Mouse (Mus musculus): ENCODE data around the gene Ppil1. TPM values are rescaled to one million over a fixed set of nuclear protein-coding genes. Genes with fewer than 3 reads are reported as not detected.

Ppil1 gene
- polyA plus RNA-seq (2014; fragmentation: Nextera tagmentation; extraction: Ambion mirVana) = 112 and 114 TPM in 2 replicates

DNA sequence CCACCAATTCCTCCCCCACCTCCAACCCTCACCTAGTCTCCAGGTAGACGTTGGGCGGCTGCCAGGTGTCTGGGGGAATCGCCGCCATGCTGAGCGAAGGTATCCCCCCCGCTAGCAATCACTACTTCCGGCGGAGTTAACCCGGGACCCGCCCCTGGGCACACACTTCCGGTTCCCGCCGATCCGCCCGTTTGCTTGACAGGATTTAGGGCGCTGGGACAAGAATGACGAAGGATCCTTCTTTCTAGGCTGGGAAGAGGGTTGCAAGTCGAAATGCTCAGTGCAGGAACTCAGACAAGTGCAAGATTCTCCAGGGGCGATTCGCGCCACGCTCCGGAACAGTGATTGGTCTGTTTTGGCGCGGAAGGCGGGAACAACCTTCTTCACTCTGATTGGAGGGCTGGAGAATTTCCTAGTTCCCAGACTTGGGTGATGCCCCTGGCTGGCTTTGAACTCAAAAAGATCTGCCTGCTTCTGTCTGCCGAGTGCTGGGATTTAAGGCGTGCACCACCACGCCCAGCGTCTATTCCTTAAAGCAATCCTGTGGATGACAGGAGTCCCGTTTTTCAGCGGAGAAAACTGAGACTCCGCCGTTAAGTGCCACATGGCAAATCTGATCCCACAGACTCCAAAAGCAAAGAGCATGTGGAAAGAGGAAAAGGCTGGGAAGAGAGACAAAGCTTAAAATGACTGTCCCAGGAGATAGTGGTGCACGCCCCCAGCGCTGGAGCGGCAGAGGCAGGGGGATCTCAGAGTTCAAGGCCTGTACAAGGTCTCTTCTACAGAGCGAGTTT, at the start of gene Ppil1:
Gene Ppil1, minus strand, starts transcription at position 347 of the 794 bp plus-strand sequence.
- Histone ChIP-seq H3K4me1 (ENCODE audit: control insufficient read depth, insufficient read depth, low read length) (peaks cover 20% of the 10 kb centered on the region), H3K4me3 (replicated peaks; ENCODE audit: low read depth, low read length) (peak within 1 kb of the TSS; percentile 82), H3K9ac (replicated peaks; ENCODE audit: low read length) (peak within 1 kb of the TSS; percentile 72), H3K9me3 (ENCODE audit: control insufficient read depth, low read length) (no peaks in the 10 kb centered on the region), H3K27ac (replicated peaks; ENCODE audit: low read depth, low read length) (peak within 1 kb of the TSS; percentile 94), H3K36me3 (ENCODE audit: control insufficient read depth, insufficient read depth, low read length) (peaks cover 13% of the 10 kb centered on the region), H3K27me3 (ENCODE audit: control insufficient read depth, insufficient read depth, low read length) (no peaks in the 10 kb centered on the region), H3K4me2 (ENCODE audit: low read length) (peak within 1 kb of the TSS; percentile 72)
- DNase-seq (peak; percentile 89), ATAC-seq (ENCODE audit: low FRiP score, low TSS enrichment) (peak; percentile 61; the same call in 1 of the 2 replicates)
- 7% methylated on average over 38 of the region's 38 CpGs for whole genome bisulfite sequencing

DNA sequence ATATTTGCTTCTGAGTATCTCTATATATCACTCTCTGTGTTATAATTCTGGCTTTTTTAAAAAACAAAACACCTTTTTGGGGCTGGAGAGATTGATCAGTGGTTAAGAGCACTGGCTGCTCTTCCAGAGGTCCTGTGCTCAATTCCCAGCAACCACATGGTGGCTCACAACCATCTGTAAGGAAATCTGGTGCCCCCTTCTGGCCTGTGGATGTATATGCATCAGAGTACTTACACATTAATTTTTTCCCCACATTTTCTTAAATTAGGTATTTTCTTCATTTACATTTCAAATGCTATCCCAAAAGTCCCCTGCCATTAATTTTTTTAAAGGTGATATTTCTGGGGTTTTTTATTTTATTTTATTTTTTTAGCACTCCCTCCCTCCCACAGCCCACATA, 49.3 kb upstream of the Ppil1 start:
- H3K4me3 ChIP-seq (replicated peaks; ENCODE audit: low read depth, low read length) = no peak overlapping the region
- no peaks in the 10 kb centered on the region for H3K9me3 ChIP-seq (ENCODE audit: control insufficient read depth, low read length)
- ATAC-seq (ENCODE audit: low FRiP score, low TSS enrichment) (no peak), DNase-seq (no peak)
- no peaks in the 10 kb centered on the region for H3K36me3 ChIP-seq (ENCODE audit: control insufficient read depth, insufficient read depth, low read length)
- H3K9ac ChIP-seq (replicated peaks; ENCODE audit: low read length) = no peak overlapping the region
- H3K4me1 ChIP-seq (ENCODE audit: control insufficient read depth, insufficient read depth, low read length) = no peaks in the 10 kb centered on the region
- H3K27me3 ChIP-seq (ENCODE audit: control insufficient read depth, insufficient read depth, low read length) = no peaks in the 10 kb centered on the region
- H3K4me2 ChIP-seq (ENCODE audit: low read length) = no peak overlapping the region
- H3K27ac ChIP-seq (replicated peaks; ENCODE audit: low read depth, low read length) = no peak overlapping the region

DNA sequence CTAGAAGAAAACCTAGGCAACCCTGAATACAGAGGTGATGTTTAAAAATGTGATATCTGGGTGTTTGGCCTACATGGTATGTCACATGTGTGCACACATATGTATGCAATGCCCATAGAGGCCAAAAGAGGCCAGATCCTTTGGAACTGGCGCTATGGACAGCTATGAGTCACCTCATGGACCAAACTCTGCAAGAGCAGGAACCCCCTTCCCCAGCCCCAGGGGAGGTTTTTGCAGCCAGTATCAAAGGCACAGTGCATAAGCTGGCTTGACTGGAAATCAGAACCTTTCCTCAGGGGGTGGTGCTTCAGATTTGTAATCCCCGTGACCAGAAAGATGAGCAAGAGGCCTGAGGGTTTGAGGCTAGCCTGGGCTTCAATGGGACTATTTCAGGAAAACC, 48.1 kb upstream of the Ppil1 start:
- H3K27ac ChIP-seq (replicated peaks; ENCODE audit: low read depth, low read length) = no peak overlapping the region
- no peak overlapping the region for H3K4me2 ChIP-seq (ENCODE audit: low read length)
- H3K4me3 ChIP-seq (replicated peaks; ENCODE audit: low read depth, low read length) = no peak overlapping the region
- no peaks in the 10 kb centered on the region for H3K4me1 ChIP-seq (ENCODE audit: control insufficient read depth, insufficient read depth, low read length)
- 82% methylated on average over 2 of the region's 2 CpGs for WGBS
- H3K27me3 ChIP-seq (ENCODE audit: control insufficient read depth, insufficient read depth, low read length) = no peaks in the 10 kb centered on the region
- no peak for DNase-seq
- no peak for ATAC-seq (ENCODE audit: low FRiP score, low TSS enrichment)
- no peak overlapping the region for H3K9ac ChIP-seq (replicated peaks; ENCODE audit: low read length)
- no peaks in the 10 kb centered on the region for H3K9me3 ChIP-seq (ENCODE audit: control insufficient read depth, low read length)
- no peaks in the 10 kb centered on the region for H3K36me3 ChIP-seq (ENCODE audit: control insufficient read depth, insufficient read depth, low read length)

DNA sequence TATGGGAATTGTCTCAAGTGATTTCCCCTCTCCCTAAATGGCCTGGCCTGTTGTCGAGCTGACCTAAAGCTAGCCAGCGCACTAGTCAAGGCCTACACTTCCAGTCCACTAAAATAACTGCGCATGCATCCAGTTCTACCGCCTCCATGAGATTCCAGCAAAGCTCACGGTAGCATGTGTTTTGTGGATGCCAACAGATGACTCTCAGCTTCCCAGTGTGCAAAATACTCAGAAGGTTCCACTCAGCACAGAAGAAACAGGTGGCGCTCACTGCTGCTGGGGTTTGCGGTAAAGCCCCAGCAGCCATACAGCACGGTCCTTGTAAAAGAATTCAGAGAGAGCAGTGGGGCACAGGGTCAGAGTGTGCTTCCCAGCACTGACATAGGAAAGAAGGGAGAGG, 47.6 kb upstream of the Ppil1 start:
- 88% methylated on average over 8 of the region's 8 CpGs for WGBS
- ATAC-seq (ENCODE audit: low FRiP score, low TSS enrichment) = no peak
- H3K9me3 ChIP-seq (ENCODE audit: control insufficient read depth, low read length) = no peaks in the 10 kb centered on the region
- no peak overlapping the region for H3K9ac ChIP-seq (replicated peaks; ENCODE audit: low read length)
- H3K36me3 ChIP-seq (ENCODE audit: control insufficient read depth, insufficient read depth, low read length) = no peaks in the 10 kb centered on the region
- H3K4me1 ChIP-seq (ENCODE audit: control insufficient read depth, insufficient read depth, low read length) = no peaks in the 10 kb centered on the region
- no peak overlapping the region for H3K27ac ChIP-seq (replicated peaks; ENCODE audit: low read depth, low read length)
- no peak overlapping the region for H3K4me2 ChIP-seq (ENCODE audit: low read length)
- H3K27me3 ChIP-seq (ENCODE audit: control insufficient read depth, insufficient read depth, low read length) = no peaks in the 10 kb centered on the region
- DNase-seq = no peak
- no peak overlapping the region for H3K4me3 ChIP-seq (replicated peaks; ENCODE audit: low read depth, low read length)

DNA sequence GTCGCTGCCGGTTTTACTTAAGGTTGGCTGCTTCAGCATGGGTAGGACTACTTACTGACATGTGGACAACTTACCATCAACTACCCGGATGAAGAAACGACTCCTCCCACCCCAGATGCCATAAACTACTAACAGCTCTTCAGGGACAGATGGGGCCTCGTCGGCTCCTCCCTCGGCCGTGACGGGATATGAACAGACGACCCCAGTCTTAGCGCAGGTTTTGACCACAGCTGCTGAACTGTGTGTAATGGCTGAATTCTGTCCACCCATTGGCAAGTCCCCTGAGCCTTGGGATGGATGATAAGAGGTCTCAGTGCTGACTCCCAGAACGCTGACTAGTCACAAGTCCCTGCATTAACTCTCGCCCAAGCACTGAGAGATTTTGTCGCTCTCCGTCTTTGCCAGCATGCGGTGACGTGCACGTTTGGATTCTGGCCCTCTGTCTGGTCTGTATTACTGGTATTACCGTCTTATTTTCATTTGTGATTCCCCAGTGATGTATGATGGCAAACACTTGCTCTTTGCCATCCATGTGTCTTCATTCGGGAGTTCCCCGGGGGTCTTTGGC, 46.2 kb upstream of the Ppil1 start:
- Histone ChIP-seq H3K4me3 (replicated peaks; ENCODE audit: low read depth, low read length) (no peak overlapping the region), H3K27me3 (ENCODE audit: control insufficient read depth, insufficient read depth, low read length) (no peaks in the 10 kb centered on the region), H3K4me2 (ENCODE audit: low read length) (no peak overlapping the region), H3K9ac (replicated peaks; ENCODE audit: low read length) (no peak overlapping the region), H3K27ac (replicated peaks; ENCODE audit: low read depth, low read length) (no peak overlapping the region), H3K9me3 (ENCODE audit: control insufficient read depth, low read length) (no peaks in the 10 kb centered on the region), H3K4me1 (ENCODE audit: control insufficient read depth, insufficient read depth, low read length) (no peaks in the 10 kb centered on the region), H3K36me3 (ENCODE audit: control insufficient read depth, insufficient read depth, low read length) (no peaks in the 10 kb centered on the region)
- WGBS = 87% methylated on average over 21 of the region's 21 CpGs
- DNase-seq (no peak), ATAC-seq (ENCODE audit: low FRiP score, low TSS enrichment) (no peak)

DNA sequence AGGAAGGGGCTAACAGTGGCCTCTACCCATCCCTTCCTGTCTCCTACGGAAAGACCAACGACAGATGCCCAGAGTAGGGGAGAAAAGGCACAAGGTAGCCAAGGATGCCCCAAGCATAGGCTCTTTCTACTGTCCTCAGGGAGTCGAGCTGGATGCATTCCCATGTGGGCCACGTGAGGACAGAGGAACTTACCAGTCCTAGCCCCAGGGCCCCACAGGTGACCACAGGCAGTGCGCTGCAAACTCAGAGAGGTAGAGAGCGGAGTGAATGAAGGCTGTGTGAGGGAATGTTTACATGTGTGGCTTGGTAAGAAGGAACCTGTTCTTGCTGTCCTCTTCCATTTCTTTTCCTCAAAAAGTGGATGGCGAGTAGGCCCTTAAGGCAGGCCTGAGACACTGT, 41.9 kb upstream of the Ppil1 start:
- H3K27ac ChIP-seq (replicated peaks; ENCODE audit: low read depth, low read length) = no peak overlapping the region
- H3K27me3 ChIP-seq (ENCODE audit: control insufficient read depth, insufficient read depth, low read length) = no peaks in the 10 kb centered on the region
- no peak for DNase-seq
- WGBS = 64% methylated on average over 7 of the region's 7 CpGs
- ATAC-seq (ENCODE audit: low FRiP score, low TSS enrichment) = no peak
- no peak overlapping the region for H3K4me3 ChIP-seq (replicated peaks; ENCODE audit: low read depth, low read length)
- H3K9me3 ChIP-seq (ENCODE audit: control insufficient read depth, low read length) = no peaks in the 10 kb centered on the region
- no peaks in the 10 kb centered on the region for H3K4me1 ChIP-seq (ENCODE audit: control insufficient read depth, insufficient read depth, low read length)
- peaks cover 21% of the 10 kb centered on the region for H3K36me3 ChIP-seq (ENCODE audit: control insufficient read depth, insufficient read depth, low read length)
- no peak overlapping the region for H3K9ac ChIP-seq (replicated peaks; ENCODE audit: low read length)
- no peak overlapping the region for H3K4me2 ChIP-seq (ENCODE audit: low read length)

DNA sequence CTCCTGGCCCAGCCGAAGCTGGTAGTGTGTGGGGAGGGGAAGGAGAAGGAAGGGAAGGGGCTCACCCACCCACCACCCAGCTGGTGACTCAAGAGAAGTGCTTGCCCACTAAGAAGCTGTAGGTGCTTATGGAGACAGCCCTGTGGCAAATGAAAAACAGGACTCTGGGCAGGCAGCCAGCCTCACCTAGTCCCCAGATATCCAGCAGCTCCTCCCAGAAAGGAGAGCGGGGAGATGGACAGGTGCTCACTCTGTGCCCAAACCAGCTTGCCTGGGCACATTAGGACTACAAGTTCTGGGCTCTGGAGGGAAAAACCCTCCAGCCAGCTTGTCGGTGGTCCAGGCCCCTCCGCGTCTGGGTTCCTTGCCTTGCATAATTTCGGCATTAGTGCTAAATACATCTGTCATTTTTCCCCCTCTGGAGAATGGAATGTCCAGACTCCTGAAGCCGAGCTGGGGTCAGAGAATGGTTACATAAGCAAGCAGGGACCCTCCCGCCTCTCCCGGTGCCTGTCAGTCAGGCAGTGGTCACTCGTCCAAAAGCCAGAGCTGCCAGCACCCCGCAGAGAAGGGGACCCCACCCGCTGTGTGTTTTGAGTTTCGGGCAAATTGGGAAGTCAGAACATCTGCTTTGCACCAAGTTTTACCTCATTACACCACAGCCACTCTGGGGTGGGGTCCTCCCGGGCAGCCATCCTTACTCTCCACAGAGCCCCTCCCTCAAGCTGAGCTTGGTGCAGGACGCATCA, 41.2 kb upstream of the Ppil1 start:
- DNase-seq (no peak), ATAC-seq (ENCODE audit: low FRiP score, low TSS enrichment) (no peak)
- Histone ChIP-seq H3K9ac (replicated peaks; ENCODE audit: low read length) (no peak overlapping the region), H3K27me3 (ENCODE audit: control insufficient read depth, insufficient read depth, low read length) (no peaks in the 10 kb centered on the region), H3K9me3 (ENCODE audit: control insufficient read depth, low read length) (no peaks in the 10 kb centered on the region), H3K4me3 (replicated peaks; ENCODE audit: low read depth, low read length) (no peak overlapping the region), H3K4me1 (ENCODE audit: control insufficient read depth, insufficient read depth, low read length) (no peaks in the 10 kb centered on the region), H3K4me2 (ENCODE audit: low read length) (no peak overlapping the region), H3K36me3 (ENCODE audit: control insufficient read depth, insufficient read depth, low read length) (peaks cover 26% of the 10 kb centered on the region), H3K27ac (replicated peaks; ENCODE audit: low read depth, low read length) (no peak overlapping the region)
- 30% methylated on average over 15 of the region's 15 CpGs for WGBS

DNA sequence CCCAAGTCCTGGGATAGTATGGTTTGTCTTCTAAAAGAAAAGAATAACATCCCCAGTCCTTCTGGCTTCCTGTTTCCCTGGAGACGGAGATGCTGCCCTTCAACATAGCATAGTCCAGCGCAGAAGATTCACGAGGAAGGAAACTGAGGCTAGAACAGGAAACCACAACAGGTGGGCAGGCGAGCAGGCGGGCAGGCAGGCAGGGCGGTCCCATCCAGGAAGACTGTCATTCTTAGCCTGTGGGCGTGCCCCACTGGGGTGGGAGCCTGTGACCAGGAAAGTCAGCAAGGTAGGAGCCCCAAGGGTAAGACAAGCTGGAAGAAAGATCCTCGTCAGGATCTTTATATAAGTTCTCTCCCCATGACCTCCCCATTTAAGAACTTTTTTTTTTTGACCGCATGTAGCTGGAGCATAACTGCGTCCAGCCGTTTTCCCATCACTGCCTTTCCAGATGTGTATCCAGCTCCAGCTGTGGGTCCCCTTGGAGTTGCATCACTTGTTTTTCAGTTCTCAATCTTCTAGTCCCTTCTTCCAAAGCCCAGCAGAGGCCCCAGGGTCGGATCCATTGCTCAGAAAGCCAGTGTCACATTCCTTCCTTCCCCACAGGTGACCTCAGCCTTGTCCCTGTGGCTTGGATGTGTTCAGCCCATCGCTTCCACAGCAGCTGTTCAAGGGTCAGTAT, 40.5 kb upstream of the Ppil1 start:
- no peak overlapping the region for H3K4me2 ChIP-seq (ENCODE audit: low read length)
- H3K4me3 ChIP-seq (replicated peaks; ENCODE audit: low read depth, low read length) = no peak overlapping the region
- H3K27ac ChIP-seq (replicated peaks; ENCODE audit: low read depth, low read length) = no peak overlapping the region
- peaks cover 34% of the 10 kb centered on the region for H3K36me3 ChIP-seq (ENCODE audit: control insufficient read depth, insufficient read depth, low read length)
- ATAC-seq (ENCODE audit: low FRiP score, low TSS enrichment) (no peak), DNase-seq (no peak)
- WGBS = 78% methylated on average over 13 of the region's 13 CpGs
- no peak overlapping the region for H3K9ac ChIP-seq (replicated peaks; ENCODE audit: low read length)
- no peaks in the 10 kb centered on the region for H3K9me3 ChIP-seq (ENCODE audit: control insufficient read depth, low read length)
- no peaks in the 10 kb centered on the region for H3K4me1 ChIP-seq (ENCODE audit: control insufficient read depth, insufficient read depth, low read length)
- H3K27me3 ChIP-seq (ENCODE audit: control insufficient read depth, insufficient read depth, low read length) = no peaks in the 10 kb centered on the region
